Mouse (Mus musculus) ES-E14 (cell line): ENCODE results near the gene Trrap.

ENCODE experiments used
- CHD2 ChIP-seq: IDR thresholded peaks from 2 replicates; pipeline ENCODE4 v1.6.1; 2014; ENCODE audit warnings: mild to moderate bottlenecking, low read depth, low read length, inconsistent platforms
- HCFC1 ChIP-seq: IDR thresholded peaks from 2 replicates; pipeline ENCODE4 v1.6.1; 2012; ENCODE audit warnings: low read length, inconsistent platforms, borderline replicate concordance; ENCODE audit not compliant: insufficient read depth
- MAFK ChIP-seq: IDR thresholded peaks from 2 replicates; pipeline ENCODE4 v1.6.1; 2014; ENCODE audit warnings: mild to moderate bottlenecking, low read depth, low read length, inconsistent platforms; ENCODE audit not compliant: insufficient read depth
- ZC3H11A ChIP-seq: IDR thresholded peaks from 2 replicates; pipeline ENCODE4 v1.6.1; 2012; ENCODE audit warnings: low read depth, mild to moderate bottlenecking, inconsistent platforms, low read length, borderline replicate concordance
- ZNF384 ChIP-seq: IDR thresholded peaks from 2 replicates; pipeline ENCODE4 v1.6.1; 2012; ENCODE audit warnings: low read depth, low read length, inconsistent platforms

- TF ChIP-seq MAFK (no peak), CHD2 (no peak), HCFC1 (no peak), ZNF384 (no peak), ZC3H11A (no peak)
These were observed 133.5 kb downstream of the Trrap start for GRCm38 (mm10) chr5:144901035-144901434.
